Mouse (Mus musculus) gonadal fat pad, adult 2 months (tissue): ENCODE data around the gene Selenov. TPM values are rescaled to one million over a fixed set of nuclear protein-coding genes. Genes with fewer than 3 reads are reported as not detected.
"Not testable (repeated sequence)": the region's sequence is repeated elsewhere in the genome, so short reads cannot be mapped to it uniquely, and the experiment has no call there.

Experiments
- DNase-seq: peaks from one replicate; pipeline ENCODE4 v3.0.0-alpha.2; 2012; ENCODE audit warnings: low read depth
- polyA plus RNA-seq: library from polyadenylated mRNA; depleted of rRNA; stranded (reverse); fragments of >200 nt; gene quantifications from 2 replicates; pipeline ENCODE4 v1.2.3, GENCODE M21; 2012

Gene Selenov
- polyA plus RNA-seq, 1 experiment = 1.0 TPM

DNA sequence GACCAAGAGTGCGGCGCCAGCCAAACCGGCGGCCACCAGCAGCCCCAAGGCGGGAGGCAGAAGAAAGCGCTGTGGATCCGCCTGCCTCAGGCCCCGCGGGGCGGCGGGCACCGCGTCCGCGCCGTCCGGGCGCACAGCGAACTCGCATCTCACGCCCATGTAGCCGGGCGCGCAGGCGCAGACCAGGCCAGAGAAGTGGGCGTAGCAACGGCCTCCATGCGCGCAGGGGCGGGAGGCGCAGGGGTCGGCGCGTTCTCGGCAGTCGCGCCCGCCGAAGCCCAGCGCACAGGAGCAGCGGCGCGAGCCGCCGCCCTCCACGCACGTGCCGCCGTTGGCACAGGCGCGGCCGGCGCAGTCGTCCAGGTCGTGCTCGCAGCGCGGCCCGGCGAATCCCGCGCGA lies 3.5 kb upstream of the Selenov start:
- DNase-seq = no peak

DNA sequence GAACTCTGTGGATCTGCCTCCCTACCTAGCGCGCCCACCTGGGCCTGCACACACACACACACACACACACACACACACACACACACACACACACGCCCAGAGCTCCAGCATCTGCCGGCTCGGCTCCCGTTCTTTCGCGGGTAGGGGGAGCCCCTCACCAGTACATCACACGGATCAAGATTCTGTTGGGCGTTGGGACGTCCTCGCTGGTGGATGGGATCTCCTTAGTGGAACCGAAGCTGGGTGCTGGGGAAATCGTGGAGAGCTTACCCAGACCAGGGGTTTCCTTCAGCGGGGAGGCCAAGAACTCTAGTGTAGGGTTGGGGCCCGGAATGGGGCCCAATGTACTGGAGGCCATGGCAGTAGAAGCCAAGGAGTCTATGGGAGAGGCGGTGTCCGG lies 821 bp downstream of the Selenov start:
- no peak for DNase-seq

DNA sequence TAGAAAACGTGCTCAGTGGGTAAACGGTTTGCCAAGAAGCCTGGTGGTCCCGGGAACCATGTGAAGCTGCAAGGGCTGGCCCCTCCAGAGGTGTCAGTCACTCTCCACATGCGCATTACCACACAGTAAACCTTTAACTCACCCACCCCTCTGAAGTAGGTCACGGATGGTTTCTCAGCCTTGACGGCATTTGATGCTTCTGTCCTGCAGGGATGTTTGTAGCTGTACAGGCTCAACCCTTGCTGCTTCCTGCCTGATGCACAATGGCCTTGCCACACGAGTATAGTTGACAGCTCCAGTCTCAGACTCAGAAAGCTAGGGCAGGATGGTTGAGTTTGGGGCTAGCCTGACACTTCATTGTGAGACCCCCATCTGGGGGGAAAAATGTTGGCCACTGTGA lies 10.4 kb downstream of the Selenov start:
- no peak for DNase-seq

DNA sequence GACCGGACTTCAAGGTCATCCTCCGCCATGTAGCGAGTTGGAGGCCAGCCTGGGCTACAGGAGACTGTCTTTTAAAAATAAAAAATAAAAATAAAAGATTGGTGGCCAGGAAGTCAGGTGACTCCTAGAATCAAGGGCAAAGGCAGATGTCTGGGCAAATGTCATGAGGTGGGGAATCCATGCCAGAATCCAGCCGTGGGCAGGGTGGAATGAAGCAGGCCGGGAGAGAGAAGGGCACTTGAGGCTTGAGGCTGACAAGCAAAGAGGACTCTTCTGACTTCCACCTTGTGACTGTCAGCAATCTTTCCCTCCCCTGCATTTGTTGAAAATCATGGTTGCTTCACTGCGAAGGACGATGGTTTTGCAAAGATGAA lies 12.7 kb downstream of the Selenov start:
- DNase-seq = no peak

DNA sequence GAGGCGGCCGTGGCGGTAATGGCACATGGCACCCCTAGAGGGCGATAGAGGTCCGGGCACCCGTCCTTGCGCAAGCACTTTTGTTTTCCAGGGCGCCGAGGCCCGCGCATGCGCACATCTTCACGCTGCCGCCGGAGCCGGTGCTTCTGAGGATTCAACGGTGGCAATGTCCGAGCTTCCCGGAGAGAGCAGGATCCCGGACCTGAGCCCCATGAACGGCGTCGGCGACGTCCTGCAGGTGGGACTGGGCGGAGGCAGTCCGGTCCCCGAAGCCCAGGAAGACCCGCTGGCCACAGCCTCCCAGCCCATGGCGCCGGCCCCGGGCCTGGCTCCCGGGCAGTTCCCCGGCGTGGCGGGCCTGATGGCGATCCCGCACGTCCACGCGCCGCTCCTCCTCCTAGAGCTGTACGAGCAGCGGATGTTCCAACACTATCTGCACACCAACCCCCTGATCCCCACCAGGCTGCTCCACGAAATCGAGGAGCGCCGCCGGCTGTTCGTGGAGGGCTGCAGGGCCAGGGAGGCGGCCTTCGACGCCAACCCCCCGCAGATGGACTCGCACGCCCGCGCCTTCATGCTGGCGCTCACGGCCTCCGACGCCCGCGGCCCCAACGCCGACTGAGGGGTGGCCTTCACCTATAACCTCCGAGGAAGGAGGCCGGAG lies 13.2 kb downstream of the Selenov start, which contains the start of gene Eid2b:
Gene Eid2b, plus strand, starts transcription at position 125 of the 664 bp plus-strand sequence.
- no peak for DNase-seq

DNA sequence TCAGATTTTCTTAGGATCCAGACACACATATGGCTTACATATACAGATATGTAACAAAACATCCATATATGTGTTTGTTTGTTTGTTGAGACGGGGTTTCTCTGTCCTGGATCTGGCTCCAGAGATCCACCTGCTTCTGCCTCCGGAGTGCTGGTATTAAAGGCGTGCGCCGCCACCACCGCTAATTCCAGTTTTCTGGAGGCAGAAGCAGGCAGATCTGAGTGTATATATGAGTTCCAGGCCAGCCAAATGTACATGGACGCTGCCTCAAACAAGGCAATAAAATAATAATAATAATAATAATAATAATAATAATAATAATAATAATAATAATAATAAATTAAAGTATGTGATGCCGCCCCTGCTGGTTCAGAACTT lies 13.8 kb downstream of the Selenov start:
- no peak for DNase-seq

DNA sequence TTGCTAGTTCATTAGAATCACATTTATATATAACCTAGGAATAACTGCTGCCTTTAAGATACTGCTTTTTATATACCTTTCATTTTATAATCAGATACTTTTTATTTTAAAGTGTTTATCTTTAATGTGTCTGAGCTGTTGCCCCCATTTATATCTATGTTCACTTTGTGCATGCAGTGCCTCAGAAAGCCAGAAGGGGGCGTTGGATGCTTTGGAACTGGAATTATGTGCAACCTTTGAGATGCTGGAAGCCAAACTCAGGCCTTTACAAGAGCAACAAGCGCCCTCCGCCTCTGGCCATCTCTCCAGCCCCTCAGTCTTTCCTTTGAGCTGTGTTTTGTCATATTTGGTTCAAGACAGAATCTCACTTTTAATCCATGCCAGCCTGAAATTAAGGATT lies 19.2 kb downstream of the Selenov start:
- DNase-seq = no peak

DNA sequence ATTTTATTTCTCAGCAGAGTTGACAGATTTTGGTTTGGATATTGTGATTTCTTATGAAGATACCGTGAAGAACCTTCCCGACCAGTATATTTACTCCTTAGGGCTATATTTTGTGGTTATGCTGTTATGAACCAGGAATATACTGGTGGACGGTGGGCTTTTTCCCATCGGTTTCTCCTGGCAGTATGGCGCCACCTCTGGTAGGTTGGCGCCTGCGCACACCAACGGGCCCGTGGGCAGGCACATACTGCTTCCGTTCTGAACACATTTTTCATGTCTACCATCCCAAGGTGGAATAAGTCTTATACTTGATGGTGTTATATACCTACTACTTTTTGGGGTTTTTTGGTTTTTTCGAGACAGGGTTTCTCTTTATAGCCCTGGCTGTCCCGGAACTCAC lies 21.6 kb downstream of the Selenov start:
- DNase-seq = no peak

DNA sequence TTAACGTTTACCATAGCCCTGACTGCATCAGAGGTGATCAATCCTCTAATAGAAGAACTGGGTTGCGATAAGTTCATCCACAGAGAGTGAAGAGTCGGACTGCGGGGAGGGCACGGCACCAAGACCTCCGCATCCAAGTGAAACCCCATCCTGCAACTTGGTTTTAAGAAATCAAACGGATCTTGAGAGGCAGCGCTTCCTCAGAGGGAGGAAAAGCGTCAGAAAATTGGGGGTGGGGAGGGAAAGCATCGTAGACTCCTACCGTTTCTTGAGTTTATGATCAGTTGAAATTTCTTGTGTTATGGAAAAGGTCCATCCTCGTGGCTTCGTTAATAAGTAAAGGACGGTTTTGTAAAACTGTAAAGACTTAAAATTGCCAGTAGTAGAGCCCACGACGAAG lies 22.4 kb downstream of the Selenov start:
- DNase-seq = no peak

DNA sequence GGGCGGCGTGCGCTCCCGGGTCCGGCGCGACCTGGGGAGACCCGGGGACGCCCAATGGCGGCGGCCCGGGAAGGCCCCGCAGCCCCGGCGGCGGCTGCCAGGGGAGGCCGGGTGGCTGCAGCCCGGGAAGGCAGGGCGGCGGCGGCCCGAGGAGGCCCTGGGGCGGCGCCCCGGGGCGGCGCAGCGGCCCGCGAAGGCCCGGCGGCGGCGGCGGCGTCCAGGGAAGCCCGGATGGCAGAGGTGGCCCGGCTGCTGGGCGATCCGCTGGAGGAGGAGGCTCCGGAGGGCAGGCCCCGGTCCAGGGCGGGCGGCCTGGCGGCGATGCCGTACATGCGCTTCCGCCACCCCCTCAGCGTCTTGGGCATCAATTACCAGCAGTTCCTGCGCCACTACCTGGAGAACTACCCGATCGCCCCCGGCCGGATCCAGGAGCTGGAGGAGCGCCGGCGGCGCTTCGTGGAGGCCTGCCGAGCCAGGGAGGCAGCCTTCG lies 22.9 kb downstream of the Selenov start:
- no peak for DNase-seq

DNA sequence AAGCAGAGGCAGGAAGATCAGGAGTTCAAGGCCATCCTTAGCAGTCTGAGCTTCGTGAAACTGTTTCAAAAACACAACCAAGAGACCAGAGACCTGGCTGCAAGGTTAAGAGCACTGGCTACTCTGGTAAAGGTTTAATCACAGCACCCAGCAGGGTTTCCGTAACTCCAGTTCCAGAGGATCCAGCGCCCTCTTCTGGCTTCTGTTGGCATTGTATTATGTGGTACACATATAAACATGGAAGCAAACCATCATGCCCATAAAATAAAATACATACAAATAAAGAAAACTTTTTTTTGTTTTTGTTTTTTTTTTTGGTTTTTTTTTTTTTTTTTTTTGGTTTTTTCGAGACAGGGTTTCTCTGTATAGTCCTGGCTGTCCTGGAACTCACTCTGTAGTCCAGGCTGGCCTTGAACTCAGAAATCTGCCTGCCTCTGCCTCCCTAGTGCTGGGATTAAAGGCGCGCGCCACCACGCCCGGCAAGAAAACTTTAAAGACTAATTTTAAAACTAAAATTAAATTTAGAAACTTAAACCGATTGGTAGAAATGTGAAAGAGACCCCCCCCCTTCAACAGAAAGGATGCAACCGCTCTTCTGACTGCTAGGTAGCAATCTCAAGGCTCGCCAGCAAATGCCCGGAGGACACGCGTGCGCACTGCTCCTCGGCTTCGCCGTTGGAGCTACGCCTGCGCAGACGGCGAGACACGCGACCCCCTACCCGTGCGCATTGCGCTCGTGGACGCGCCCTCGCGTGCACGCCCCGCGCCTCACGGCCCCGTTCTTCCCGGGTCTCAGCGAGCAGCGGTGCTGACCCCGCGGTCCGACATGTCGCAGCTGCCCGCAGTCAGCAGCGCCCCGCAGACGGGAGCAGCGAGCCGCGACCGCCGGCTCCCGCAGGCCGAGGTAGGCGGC lies 23.6 kb downstream of the Selenov start, which contains the start of gene Eid2:
Gene Eid2, plus strand, starts transcription at position 753 of the 913 bp plus-strand sequence.
- DNase-seq = no peak

DNA sequence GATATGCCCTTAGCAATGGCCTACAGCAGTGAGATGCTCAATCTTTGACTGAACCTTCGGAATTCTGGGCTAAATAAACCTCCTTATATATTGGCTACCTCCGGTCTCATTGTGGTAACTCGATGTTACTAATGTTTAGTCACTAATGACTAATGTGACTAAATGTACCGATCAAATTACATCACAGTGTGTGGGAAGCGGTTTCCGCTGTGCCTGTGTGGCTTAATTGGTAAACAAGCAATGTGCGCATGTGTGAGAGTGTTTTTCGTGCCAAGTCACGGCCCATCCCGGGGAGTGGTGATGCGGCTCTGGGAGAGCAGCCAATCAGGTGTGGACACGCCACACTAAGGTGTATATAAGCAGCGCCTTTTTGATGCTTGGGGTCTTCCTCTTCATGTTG lies 25.6 kb downstream of the Selenov start:
- no peak for DNase-seq

DNA sequence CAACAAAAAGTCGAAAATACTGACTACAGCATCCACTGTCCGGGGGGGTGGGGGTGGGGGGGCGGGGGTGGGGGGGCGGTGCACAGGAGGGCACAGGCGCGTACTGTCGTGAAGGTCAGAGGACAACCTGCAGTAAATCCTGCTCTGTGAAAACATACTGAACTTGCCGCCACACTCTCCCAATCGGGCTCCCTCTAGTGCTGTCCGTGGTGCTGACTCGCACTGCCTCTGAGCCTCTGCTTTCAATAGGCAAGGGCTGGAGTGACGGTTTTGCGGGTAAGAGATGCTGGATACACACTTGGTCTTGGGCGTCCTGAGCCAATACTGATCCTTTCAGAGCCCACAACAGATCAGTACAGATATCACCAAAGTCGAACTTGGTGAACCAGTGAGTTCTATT lies 27.2 kb downstream of the Selenov start:
- no peak for DNase-seq

DNA sequence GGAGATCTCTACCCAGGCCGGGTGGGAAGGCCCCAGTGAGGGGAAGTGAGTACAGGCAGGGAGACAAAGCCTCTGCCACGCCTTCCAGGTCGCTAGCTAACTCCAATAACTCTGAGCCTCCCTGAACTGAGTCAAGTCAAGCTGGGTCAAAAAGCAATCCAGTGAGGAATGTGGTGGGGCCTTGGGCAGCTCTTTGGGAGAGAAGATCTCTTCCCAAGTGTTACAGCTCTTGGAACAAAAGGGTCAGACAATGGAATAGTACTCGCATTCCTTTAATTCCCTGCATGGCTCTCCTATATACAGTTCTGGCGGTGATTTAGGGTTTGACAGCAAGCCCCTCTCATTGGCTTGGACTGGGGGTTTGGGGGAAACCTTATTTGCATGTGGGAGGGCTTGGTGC lies 28.1 kb downstream of the Selenov start:
- DNase-seq = no peak

DNA sequence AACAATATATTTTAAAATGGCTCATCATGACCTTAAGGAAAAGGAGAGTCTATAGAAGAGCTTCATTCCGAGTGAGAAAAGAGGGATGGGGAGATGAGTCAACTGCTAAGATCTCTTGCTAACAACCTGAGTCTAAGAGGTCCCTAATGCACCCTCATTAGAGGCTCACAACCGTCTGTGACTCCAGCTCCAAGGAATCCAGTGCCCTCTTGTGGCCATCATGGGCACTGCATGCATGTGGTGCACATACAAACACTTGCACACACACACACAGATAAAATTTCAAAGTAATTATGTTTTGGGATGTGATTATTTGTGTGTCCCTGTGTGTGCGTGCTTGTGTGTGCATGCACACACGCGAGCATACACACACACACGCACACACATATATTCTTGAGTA lies 35.5 kb downstream of the Selenov start:
- no peak for DNase-seq

DNA sequence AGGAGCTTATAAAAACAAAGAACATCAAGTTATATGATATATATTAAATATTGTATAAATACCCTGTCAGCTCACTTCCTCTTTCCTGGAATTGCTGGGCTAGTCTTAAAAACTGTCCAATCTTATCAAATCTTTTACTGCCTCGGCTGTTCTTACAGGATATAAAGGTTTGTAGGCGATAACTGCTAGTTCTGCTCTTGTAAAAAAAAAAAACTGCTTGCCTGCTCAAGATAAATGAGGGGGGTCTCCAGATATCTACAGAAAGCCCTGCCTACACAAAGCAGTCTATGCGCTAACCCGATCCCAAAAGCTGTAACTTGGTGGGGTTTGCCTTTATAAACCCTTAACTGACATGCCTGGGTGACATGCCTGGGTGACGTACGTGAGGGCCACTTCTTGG lies 36.4 kb downstream of the Selenov start:
- DNase-seq = no peak

DNA sequence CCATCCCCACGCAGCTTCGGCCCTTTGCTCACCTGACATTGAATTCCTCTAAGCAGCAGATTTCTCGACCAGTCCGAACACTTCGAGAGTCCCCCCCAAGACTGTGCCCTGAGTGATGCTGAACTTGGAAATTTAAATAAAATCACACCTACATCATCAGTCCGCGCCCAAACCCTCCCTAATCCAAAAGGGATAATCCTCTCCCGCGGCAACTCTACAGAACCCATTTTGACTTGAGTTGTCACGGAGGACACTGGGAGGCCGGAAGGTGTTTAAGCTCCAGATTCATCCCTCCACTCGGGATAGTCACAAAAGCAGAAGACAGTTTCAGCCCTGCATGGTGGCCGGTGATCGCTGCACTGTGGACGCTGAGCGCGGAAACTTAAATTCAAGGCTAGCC lies 39.0 kb downstream of the Selenov start:
- DNase-seq = no peak

DNA sequence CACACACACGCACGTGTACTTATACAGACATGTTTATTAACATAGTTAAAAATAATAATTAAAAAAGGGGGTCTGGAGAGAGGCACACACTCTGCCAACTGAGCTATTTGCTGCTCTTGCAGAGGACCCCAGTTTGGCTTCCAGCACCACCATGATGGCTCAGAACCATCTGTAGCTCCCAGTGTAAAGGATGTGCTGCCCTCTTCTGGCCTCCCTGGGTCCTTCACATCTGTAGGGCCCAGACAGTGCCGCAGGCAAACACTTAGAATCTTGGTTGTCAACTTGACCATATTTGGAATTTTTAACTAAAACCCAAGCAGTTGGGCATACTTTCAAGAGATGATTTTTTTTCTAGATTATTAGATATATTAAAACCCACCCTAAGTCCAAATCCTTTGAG lies 42.0 kb downstream of the Selenov start:
- no peak for DNase-seq

DNA sequence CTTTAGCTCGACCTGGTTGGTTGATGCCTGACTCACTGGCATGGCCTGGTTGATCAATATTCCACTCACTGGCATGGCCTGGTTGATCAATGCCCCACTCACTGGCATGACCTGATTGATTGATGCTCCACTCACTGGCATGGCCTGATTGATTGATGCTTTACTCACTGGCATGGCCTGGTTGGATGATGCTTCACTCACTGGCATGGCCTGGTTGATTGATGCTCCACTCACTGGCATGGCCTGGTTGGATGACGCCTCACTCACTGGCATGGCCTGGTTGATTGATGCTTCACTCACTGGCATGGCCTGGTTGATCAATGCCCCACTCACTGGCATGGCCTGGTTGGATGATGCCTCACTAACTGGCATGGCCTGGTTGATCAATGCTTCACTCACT lies 47.0 kb downstream of the Selenov start:
- not testable (repeated sequence) for DNase-seq
